Mouse (Mus musculus) heart, adult 9 months (tissue): ENCODE measurements at regions not wholly inside any gene's neighbourhood (a gene's known extent, or its start where the extent isn't known, plus 50 kb on each side); places are given as distances from the start of the nearest gene placed in this dataset.

Experiments used
- DNase-seq, 2 experiments: peaks; one replicate each; pipeline ENCODE4 v3.0.0; 2022; ENCODE audit warnings: low spot score in 2 of 2

- no peak for DNase-seq
Observed at GRCm38 (mm10) chr9:92045472-92045905, 147.2 kb upstream of the Plscr5 start.

GRCm38 (mm10) chr9:92044161-92044560 is 148.6 kb upstream of the Plscr5 start:
- DNase-seq, result no peak

- DNase-seq, result no peak
Observed at GRCm38 (mm10) chr9:92016521-92016920, 176.2 kb upstream of the Plscr5 start.

- no peak for DNase-seq
Observed at GRCm38 (mm10) chr9:92015923-92016322, 176.8 kb upstream of the Plscr5 start.

- DNase-seq, result no peak
Observed at GRCm38 (mm10) chr9:91988240-91988639, 204.5 kb upstream of the Plscr5 start.

- DNase-seq, result no peak
Observed at GRCm38 (mm10) chr9:91981955-91982621, 210.6 kb upstream of the Plscr5 start.

- DNase-seq, result no peak
Observed at GRCm38 (mm10) chr9:91981499-91981898, 211.2 kb upstream of the Plscr5 start.

- no peak for DNase-seq
Observed at GRCm38 (mm10) chr9:91964051-91964450, 228.7 kb upstream of the Plscr5 start.

GRCm38 (mm10) chr9:91962726-91963125 is 230.0 kb upstream of the Plscr5 start:
- no peak for DNase-seq

GRCm38 (mm10) chr9:91961666-91962065 is 231.1 kb upstream of the Plscr5 start:
- no peak for DNase-seq

- no peak for DNase-seq
Observed at GRCm38 (mm10) chr9:91960556-91961325, 232.0 kb upstream of the Plscr5 start.

- DNase-seq, result no peak
Observed at GRCm38 (mm10) chr9:91959592-91959991, 233.1 kb upstream of the Plscr5 start.

GRCm38 (mm10) chr9:91959076-91959475 is 233.7 kb upstream of the Plscr5 start:
- no peak for DNase-seq

- DNase-seq, result no peak
Observed at GRCm38 (mm10) chr9:91958421-91958820, 234.3 kb upstream of the Plscr5 start.

- no peak for DNase-seq
Observed at GRCm38 (mm10) chr9:91957061-91957460, 235.7 kb upstream of the Plscr5 start.

- DNase-seq, result no peak
Observed at GRCm38 (mm10) chr9:91948746-91949145, 244.0 kb upstream of the Plscr5 start.

GRCm38 (mm10) chr9:91942001-91942400 is 250.7 kb upstream of the Plscr5 start:
- no peak for DNase-seq

- no peak for DNase-seq
Observed at GRCm38 (mm10) chr9:91938729-91939128, 254.0 kb upstream of the Plscr5 start.

GRCm38 (mm10) chr9:91904066-91904465 is 288.7 kb upstream of the Plscr5 start:
- no peak for DNase-seq

- DNase-seq, result no peak
Observed at GRCm38 (mm10) chr9:91900956-91901355, 291.8 kb upstream of the Plscr5 start.

GRCm38 (mm10) chr9:91876823-91877222 is 315.9 kb upstream of the Plscr5 start:
- DNase-seq, result no peak

GRCm38 (mm10) chr9:91831556-91831955 is 361.2 kb upstream of the Plscr5 start:
- no peak for DNase-seq
